Mouse (Mus musculus): Measurements from ENCODE around the gene Fyb.
"Not testable (repeated sequence)": the region's sequence is repeated elsewhere in the genome, so short reads cannot be mapped to it uniquely, and the experiment has no call there.

The Fyb gene

GRCm38 (mm10) chr15:6560696-6561095 lies 38.0 kb downstream of the Fyb start:
- DNase-seq (ENCODE audit: low read depth, low spot score), result no peak

DNA sequence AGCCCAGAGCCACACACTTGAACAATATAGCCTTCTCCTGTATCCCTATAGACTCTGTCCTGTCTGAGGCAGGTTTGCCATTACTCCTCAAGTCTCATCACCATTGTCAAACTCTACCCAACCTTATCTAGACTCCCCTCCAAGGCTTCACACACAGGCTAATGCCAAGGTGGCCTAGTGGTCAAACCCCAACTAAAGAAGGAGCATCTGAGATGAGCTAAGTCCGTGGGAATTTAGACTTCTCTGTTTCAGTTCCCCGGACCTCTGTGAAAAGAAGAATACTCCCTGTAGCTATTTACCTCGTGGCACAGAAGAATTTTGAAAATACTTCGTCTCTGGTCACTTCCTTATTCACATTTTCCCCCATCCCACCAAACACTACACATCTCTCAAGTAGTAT lies 39.5 kb downstream of the Fyb start:
- no peak for DNase-seq (ENCODE audit: low read depth, low spot score)

DNA sequence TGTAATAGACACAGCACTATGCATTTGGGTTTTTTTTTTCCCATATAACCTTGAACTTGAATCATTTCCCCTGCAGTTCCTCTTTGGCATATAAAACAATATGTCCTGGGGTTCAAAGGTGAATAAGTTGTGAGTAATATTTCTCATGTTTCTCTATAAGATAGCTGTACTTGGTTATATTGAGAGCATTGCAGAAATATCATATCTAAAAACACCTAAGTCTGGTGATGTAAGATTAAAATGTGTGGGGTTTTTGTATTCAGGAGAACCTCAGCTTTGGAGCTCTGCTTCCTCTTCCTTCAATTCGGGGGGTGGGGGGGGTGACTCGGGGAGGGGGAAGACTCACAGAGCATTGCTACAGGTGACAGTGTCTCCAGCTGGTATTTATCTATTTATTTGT lies 40.0 kb downstream of the Fyb start:
- DNase-seq (ENCODE audit: low read depth, low spot score), result no peak

- peak; percentile 63 for DNase-seq (ENCODE audit: low read depth, low spot score)
Observed at GRCm38 (mm10) chr15:6564977-6565421, 42.3 kb downstream of the Fyb start.

DNA sequence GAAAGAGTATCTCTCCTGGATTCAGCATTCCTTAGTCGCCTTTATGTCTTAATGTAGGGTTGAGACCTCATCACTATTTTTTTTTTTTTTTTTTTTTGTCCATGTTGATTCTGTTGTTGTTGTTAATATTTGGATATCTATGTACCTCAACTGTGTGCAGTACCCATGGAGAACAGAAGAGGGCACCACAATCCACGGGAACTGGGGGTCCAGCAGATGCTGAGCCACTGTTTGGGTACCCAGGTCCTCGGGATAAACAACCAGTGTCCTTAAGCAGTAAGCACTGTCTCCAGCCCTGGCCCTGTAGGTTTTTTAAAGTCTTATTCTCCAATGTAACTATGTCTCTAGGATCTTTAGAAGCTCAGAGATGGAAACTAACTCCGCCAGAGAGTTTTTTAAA lies 43.2 kb downstream of the Fyb start:
- no peak for DNase-seq (ENCODE audit: low read depth, low spot score)

DNA sequence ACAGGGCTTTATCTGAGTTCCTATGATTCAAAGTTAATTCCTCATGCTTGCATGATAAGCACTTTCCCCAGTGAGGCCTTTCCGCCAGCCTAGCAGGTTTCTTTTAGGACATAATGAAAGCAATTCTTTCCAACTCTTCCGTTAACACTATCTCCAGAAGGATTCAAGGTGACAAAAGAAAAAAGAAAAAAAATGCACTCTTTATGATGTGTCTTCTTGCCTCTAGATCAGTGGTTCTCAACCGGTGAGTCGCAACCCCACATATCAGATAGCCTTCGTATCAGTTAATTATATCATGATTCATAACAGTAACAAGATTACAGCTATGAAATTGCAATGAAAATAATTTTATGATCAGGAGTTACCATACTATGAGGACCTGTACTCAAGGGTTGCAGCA lies 45.3 kb downstream of the Fyb start:
- no peak for DNase-seq (ENCODE audit: low read depth, low spot score)

GRCm38 (mm10) chr15:6568605-6569004 lies 46.0 kb downstream of the Fyb start:
- DNase-seq (ENCODE audit: low read depth, low spot score), result no peak

DNA sequence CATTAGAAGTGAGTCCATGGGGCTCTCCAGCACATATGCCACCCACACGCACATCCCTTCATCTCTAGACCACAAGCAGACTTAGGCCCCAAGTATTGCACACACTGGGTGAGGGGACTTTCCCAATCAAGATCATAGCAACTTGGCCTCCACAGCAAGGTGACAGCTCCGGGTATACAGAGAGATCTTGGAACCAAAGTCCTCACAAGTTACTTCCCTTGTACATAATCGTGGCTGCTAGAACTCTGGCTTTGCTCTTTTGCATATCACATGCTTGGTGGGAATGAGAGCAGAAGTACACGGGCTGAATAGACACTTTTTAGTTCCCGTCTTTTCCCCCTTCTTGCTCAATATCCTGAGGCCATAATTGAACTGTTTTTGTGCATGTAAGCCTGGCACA lies 46.4 kb downstream of the Fyb start:
- DNase-seq (ENCODE audit: low read depth, low spot score), result no peak

DNA sequence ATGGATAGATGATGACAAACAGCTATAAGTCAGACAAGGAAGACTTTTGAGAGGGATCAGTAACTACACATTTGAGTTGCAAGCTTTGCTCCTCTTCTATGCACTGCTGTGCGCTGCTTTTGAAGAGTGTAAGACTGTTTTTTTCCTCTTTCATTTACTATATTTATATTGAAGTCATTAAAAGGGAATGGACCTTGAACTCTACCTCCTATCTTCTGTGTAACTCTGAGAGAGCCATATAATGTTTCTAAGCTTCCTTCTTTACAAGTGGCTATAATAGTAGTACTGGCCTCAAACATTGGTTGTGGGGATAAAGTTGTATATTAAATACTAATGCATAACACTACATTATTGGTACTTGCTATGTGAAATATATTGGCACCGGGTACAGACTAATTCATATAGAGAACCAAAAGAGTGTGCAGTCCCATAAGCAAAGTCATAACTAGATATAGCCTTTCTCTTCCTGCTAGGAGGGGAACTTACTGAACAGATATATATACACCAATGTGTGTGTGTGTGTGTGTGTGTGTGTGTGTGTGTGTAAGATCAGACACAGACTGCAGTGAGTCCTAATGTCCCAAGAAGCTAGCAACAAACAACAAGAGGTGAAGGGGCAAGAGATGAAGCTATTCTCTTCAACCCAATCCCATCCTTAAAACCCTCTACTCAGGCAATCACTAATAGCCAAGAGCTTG lies 47.7 kb downstream of the Fyb start:
- no peak for DNase-seq (ENCODE audit: low read depth, low spot score)

DNA sequence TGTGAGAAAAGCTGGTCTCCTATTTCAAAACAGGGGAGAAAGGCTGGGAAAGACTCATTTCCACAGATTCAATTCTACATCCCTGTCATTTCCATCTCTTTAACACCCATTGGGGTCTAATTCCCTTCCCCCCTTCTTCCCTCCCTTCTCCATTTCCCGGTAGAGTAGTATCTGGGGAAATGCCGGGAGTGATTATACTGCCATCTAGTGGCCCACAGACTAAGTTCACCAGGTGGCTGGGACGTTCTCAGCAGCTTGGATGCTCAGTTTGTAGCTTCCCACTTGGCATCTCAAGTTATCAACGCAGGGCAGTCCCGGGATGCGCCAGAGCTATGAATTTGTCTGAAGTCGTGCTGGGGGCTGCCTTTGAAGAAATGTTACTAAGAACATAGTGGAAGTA lies 48.2 kb downstream of the Fyb start:
- DNase-seq (ENCODE audit: low read depth, low spot score), result peak; percentile 57

DNA sequence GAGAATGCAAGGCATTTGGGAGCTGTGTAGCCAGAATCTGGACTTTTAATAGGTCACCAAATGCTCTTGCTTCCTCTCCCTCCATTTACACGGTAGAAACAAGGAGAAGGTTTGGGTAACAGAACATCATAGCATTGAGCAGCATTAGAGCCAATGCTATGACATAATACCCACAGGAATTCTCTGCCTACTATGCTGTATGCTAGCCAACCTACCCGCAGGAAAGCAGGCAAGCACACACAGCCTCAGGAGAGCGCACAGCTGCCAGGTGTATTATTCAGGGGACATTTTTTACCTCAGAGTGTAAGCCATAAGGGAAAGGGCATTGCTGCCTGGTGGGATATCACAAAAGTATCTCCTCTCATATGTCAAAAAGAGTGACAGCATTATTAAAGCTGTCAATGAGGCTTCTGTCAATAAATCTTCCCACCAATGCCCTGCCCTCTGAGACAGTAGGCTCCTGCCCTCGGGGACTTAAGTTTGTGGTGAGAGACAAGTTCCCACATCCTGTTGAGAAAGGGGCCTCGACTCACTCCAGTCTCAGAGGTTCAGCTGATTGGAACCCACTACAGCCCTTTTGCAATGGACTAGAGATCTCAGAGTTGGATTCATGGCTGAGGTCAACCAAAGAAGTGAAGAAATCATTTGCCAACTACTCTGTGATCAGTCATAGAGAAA lies 51.8 kb downstream of the Fyb start:
- no peak for DNase-seq (ENCODE audit: low read depth, low spot score)

GRCm38 (mm10) chr15:6577971-6578370 lies 55.3 kb downstream of the Fyb start:
- DNase-seq (ENCODE audit: low read depth, low spot score), result no peak

DNA sequence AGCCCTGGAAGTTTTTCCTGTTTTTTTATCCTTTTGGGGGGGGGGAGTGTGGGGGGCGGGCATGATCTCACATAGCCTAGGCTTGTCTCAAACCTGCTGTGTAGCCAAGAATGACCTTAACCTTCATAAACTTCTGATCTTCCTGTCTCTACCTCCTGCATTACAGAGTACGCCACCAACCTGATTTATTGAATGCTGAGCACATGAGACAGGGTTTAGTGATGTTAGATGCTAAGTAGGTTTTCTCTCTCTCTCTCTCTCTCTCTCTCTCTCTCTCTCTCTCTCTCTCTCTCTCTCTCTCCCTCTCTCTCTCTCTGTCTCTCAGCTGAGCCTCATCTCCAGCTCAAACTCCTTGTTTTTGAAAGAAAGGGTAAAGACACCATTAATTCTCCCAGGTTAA lies 56.0 kb downstream of the Fyb start:
- DNase-seq (ENCODE audit: low read depth, low spot score), result no peak

DNA sequence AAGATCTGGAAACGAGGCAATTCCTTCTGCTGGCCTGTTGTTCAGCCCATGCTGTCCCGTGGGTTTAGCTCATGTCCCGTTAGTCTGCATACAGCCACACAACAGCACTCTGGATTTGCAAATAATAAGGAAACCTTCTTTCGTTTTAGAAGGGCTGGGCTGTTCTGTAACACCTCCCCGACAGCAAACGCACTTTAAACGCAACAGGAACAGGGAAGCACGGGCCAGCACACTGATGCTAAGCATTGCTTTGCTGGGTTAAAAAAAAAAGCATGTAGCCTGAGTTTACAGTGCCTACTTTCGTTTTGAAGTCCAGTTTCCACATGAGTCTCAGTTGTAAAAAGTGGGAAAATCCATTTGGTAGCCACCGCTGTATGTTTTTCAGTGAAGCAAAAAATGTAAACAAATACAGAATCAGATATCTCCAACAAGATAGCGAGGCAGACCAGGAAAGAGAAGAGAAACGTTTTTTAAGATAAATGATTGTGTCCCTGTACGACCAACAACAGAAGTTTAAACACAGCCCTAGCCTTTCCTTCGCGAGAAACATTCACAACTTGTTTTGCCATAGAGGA lies 56.6 kb downstream of the Fyb start:
- DNase-seq (ENCODE audit: low read depth, low spot score), result no peak

DNA sequence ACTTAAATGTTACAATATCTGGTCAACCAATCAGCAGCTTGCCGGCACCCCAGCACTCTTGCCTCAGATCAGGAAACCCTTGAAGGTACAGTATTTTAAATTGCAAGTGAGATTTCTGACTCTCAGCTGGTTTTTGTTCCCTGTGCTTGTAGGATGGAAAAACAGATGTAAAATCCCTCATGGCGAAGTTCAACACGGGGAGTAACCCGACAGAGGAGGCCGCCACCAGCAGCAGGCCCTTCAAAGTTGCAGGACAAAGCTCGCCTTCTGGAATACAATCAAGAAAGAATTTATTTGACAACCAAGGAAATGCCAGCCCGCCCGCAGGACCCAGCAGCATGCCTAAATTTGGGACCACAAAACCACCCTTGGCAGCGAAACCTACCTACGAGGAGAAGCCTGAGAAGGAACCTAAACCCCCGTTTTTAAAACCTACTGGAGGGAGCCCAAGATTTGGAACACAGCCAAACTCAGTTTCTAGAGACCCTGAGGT lies 57.2 kb downstream of the Fyb start:
- DNase-seq (ENCODE audit: low read depth, low spot score), result no peak

- DNase-seq (ENCODE audit: low read depth, low spot score), result no peak
Observed at GRCm38 (mm10) chr15:6584645-6585044, 62.0 kb downstream of the Fyb start.

DNA sequence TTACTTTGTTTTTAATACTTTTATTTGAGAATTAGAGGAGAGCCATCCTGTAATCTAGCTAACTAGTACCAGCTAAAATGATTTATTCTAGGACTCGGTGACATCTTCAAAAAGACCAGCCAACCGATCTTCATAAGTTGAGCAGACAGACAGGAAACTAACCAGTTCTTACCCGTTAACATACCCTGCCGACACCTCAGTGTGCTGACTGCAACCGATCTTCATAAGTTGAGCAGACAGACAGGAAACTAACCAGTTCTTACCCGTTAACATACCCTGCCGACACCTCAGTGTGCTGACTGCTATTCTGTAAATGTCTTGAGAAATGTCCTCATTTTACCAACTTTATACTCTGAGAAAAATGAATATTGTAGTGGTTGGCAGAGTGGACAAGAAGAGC lies 63.7 kb downstream of the Fyb start:
- DNase-seq (ENCODE audit: low read depth, low spot score), result not testable (repeated sequence)

GRCm38 (mm10) chr15:6587526-6587925 lies 64.9 kb downstream of the Fyb start:
- DNase-seq (ENCODE audit: low read depth, low spot score), result no peak

DNA sequence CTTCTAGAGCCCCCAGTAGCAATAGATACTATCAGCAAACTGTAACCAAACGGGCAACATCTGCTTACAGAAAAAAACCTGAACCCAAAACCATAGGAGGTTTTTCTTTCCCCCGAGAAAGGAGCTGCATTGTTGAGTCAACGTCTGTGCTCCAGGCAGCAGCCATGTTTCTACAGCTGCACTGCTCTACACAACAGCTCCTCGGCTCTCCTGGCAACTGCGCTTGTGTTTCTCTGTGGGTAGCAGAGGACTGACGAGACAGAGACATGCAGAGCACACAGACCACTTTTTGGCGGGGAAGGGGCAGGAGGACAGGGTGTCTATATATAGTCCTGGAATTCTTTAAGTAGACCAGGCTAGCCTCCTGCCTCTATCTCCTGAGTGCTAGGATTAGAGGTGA lies 65.5 kb downstream of the Fyb start:
- no peak for DNase-seq (ENCODE audit: low read depth, low spot score)

GRCm38 (mm10) chr15:6590846-6591451 lies 68.3 kb downstream of the Fyb start:
- no peak for DNase-seq (ENCODE audit: low read depth, low spot score)

DNA sequence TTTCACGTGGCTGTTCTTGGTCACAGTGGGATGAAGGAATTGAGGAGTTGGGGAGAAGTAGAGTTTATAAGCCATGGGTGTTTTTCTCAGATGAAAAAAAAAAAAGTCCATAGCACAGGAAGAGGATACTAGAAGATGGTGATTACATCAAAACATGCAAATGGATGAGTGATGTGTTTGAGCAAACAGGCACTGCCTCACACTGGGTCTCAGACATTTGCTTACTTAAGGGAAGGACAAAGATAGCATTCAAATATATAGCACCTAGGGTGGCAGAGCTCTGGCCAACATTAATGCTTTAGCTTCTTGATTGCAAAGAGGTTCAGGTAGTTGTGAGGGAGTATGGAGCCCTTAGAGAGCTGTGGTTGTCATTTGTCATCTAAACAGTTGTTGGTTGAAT lies 68.9 kb downstream of the Fyb start:
- DNase-seq (ENCODE audit: low read depth, low spot score), result no peak

DNA sequence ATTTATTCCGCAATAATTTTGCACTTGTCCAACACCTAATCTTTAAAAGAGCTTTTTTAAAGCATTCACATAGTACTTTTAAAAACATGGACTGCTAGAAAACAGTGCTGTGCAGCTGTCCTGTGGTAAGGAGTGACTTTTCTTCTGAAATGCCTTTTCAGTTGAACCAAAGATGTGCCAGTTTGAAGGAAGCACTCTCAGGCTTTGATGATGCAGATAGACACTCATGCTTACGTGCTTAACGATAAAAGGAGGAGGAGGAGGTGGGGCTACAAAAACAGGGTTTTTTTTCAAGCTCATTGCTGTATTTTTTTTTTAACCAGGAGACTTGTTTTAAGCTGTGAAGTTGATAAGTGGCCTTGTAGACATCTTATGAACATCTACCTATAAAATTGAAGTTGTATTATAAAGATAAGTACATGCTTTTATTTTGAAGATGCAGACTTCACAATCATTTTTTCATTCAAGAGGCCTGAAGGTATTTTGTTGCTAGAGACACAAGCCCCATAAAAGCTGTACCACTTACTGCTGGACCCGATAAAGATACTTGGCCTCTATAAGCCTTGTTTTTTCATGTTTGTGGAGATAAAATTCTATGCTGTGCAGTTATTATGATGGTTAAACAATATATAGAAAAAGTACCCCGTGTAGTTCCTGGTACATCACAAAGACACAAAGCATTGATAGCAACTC lies 70.1 kb downstream of the Fyb start:
- no peak for DNase-seq (ENCODE audit: low read depth, low spot score)
